Mouse (Mus musculus) liver, embryonic 12.5 days (tissue): ENCODE results near the gene Ch25h. TPM values are rescaled to one million over a fixed set of nuclear protein-coding genes. Genes with fewer than 3 reads are reported as not detected.

Experiments used
- ATAC-seq: fragments of 200-750 bp; cut with Nextera tagmentation; 2 replicates; pipeline ENCODE4 v1.8.0; 2017; ENCODE audit warnings: moderate number of reproducible peaks, mild to moderate bottlenecking, moderate library complexity
- H3K27ac ChIP-seq: fragments of 300-500 bp; sonication (generic); 2 replicates; pipeline ENCODE4 v1.5.1; 2016; ENCODE audit warnings: mild to moderate bottlenecking
- H3K27me3 ChIP-seq: fragments of 300-500 bp; sonication (generic); replicated peaks from 2 replicates; pipeline ENCODE4 v1.6.1; 2016; ENCODE audit warnings: mild to moderate bottlenecking, moderate library complexity
- H3K36me3 ChIP-seq: fragments of 300-500 bp; sonication (generic); 2 replicates; pipeline ENCODE4 v1.6.1; 2016; ENCODE audit warnings: mild to moderate bottlenecking, moderate library complexity
- H3K4me1 ChIP-seq: fragments of 300-500 bp; sonication (generic); 2 replicates; pipeline ENCODE4 v1.6.1; 2016
- H3K4me2 ChIP-seq: fragments of 300-500 bp; sonication (generic); 2 replicates; pipeline ENCODE4 v1.6.1; 2016; ENCODE audit warnings: mild to moderate bottlenecking, moderate library complexity
- H3K4me3 ChIP-seq: fragments of 300-500 bp; sonication (generic); 2 replicates; pipeline ENCODE4 v1.5.1; 2016; ENCODE audit warnings: mild to moderate bottlenecking, moderate library complexity
- H3K9ac ChIP-seq: fragments of 300-500 bp; sonication (generic); 2 replicates; pipeline ENCODE4 v1.6.1; 2016; ENCODE audit warnings: mild to moderate bottlenecking, moderate library complexity
- H3K9me3 ChIP-seq: fragments of 300-500 bp; sonication (generic); replicated peaks from 2 replicates; pipeline ENCODE4 v1.6.1; 2016; ENCODE audit warnings: mild to moderate bottlenecking, moderate library complexity
- WGBS: fragments of 180-500 bp; shearing (Covaris S2); methylation state at CpG from one replicate; pipeline ENCODE4 v1.1.7; 2016; ENCODE audit not compliant: insufficient replicate concordance; 5-methylcytosine and 5-hydroxymethylcytosine counted together
- polyA plus RNA-seq: library from polyadenylated mRNA; unstranded; fragments of >200 nt; fragmentation: Nextera tagmentation; extraction: Ambion mirVana; gene quantifications from 2 replicates; pipeline ENCODE4 v1.2.1, GENCODE M21; 2016

Gene Ch25h
- 0.43 and 0.97 TPM in 2 replicates for polyA plus RNA-seq

DNA sequence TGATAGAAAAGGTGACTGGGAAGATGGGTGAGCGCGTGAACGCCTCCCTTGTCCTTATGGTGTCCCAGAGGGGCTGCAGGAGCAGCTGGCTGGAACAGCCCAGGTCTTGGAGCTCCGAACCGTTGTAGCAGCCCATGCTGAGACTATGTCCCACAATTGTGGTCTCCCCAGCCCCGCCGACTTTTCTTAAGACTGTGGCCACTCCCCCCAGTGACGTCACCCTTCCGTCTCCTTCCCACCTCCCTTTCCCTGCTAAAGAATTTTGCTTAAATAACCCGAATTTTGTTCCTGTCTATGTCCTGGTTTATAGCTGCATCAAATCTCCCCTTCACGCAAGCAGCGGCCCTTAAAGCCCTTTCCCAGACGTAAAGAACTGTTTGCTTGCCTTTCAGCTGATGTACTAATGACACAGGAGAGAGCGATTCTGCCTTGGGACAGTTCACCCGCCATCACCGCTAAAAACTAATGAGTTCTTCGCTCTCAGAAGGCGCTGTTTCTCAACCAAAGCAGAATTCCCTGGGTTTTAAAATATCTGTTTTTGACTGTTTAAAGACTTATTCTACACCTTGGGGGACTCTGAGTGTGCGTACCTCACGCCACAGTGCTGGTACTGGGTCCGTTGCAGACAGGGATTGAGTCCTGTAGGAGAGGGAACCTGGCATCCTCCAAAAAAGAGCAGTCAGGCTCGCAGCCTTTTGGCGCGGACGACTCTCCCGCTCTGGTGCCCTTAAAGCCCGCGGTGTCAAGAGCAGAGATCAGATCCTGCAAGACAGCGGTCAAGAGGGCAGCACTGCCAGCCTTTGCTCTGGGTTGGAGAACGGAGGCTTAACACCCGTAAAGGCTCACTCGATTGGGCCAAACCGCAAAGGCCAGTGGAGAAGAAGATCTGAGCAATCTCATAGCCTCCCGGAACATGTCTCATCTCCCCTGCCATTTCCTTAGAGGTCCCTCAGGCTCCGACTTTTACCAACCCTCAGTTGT, at the start of gene Ch25h:
Gene Ch25h, minus strand, starts transcription at position 174 of the 981 bp plus-strand sequence.
- Histone ChIP-seq H3K4me1 (peaks cover 16% of the 10 kb centered on the region), H3K27ac (no peak within 1 kb of the TSS), H3K36me3 (no peaks in the 10 kb centered on the region), H3K4me3 (peak within 1 kb of the TSS; percentile 51), H3K27me3 (peaks cover 43% of the 10 kb centered on the region), H3K9me3 (no peaks in the 10 kb centered on the region), H3K9ac (peak within 1 kb of the TSS; percentile 22; the same call in 1 of the 2 replicates), H3K4me2 (peak within 1 kb of the TSS; percentile 78)
- 0 out of 2 replicates have a peak, but pooled peaks have one; percentile 42 for ATAC-seq
- WGBS = under 1% methylated on average over 32 of the region's 35 CpGs

GRCm38 (mm10) chr19:34524646-34525045, 49.7 kb upstream of the Ch25h start:
- Histone ChIP-seq H3K4me1 (peaks cover 25% of the 10 kb centered on the region), H3K27ac (no peak overlapping the region), H3K9ac (no peak overlapping the region), H3K9me3 (no peaks in the 10 kb centered on the region), H3K4me2 (peak overlapping the region; percentile 12; the same call in 1 of the 2 replicates), H3K27me3 (no peaks in the 10 kb centered on the region), H3K36me3 (peaks cover 9% of the 10 kb centered on the region; the same call in 1 of the 2 replicates), H3K4me3 (no peak overlapping the region)
- ATAC-seq = no peak
- 58% methylated on average over 9 of the region's 9 CpGs for WGBS

GRCm38 (mm10) chr19:34523106-34523725, 48.3 kb upstream of the Ch25h start:
- ATAC-seq = no peak
- H3K4me2 ChIP-seq = no peak overlapping the region
- H3K9ac ChIP-seq = no peak overlapping the region
- peaks cover 20% of the 10 kb centered on the region; the same call in 1 of the 2 replicates for H3K36me3 ChIP-seq
- peaks cover 25% of the 10 kb centered on the region for H3K4me1 ChIP-seq
- no peak overlapping the region for H3K4me3 ChIP-seq
- no peaks in the 10 kb centered on the region for H3K9me3 ChIP-seq
- 78% methylated on average over 12 of the region's 12 CpGs for WGBS
- H3K27ac ChIP-seq = no peak overlapping the region
- no peaks in the 10 kb centered on the region for H3K27me3 ChIP-seq

GRCm38 (mm10) chr19:34521978-34522377, 47.0 kb upstream of the Ch25h start:
- no peaks in the 10 kb centered on the region for H3K27me3 ChIP-seq
- H3K4me2 ChIP-seq = no peak overlapping the region
- WGBS = 65% methylated on average over 1 of the region's 1 CpGs
- H3K9ac ChIP-seq = no peak overlapping the region
- peaks cover 23% of the 10 kb centered on the region for H3K4me1 ChIP-seq
- peaks cover 20% of the 10 kb centered on the region; the same call in 1 of the 2 replicates for H3K36me3 ChIP-seq
- H3K27ac ChIP-seq = no peak overlapping the region
- no peaks in the 10 kb centered on the region for H3K9me3 ChIP-seq
- H3K4me3 ChIP-seq = no peak overlapping the region
- ATAC-seq = no peak

DNA sequence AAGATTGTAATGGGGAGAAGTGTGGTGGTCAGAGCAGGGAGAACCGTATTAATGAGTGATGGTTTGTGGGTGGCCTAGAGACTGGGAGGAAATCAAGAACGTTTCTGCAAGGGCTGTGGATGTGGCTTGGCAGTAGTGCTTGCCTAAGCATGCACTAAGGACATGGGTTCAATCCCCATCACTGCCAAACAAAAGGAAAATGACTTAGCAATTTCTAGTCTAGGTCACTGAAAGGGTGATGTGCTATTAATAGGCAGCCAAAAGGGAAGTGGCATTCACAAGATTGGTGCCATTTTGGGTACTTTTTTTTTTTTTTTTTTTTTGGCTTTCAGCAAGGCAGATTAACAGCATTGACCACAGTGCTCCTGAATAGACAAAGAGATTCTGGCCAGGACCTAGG, 46.4 kb upstream of the Ch25h start:
- Histone ChIP-seq H3K36me3 (peaks cover 20% of the 10 kb centered on the region; the same call in 1 of the 2 replicates), H3K4me2 (no peak overlapping the region), H3K9ac (no peak overlapping the region), H3K4me1 (peaks cover 17% of the 10 kb centered on the region), H3K27ac (no peak overlapping the region), H3K27me3 (no peaks in the 10 kb centered on the region), H3K9me3 (no peaks in the 10 kb centered on the region), H3K4me3 (no peak overlapping the region)
- no peak for ATAC-seq
- 41% methylated on average over 2 of the region's 2 CpGs for WGBS

DNA sequence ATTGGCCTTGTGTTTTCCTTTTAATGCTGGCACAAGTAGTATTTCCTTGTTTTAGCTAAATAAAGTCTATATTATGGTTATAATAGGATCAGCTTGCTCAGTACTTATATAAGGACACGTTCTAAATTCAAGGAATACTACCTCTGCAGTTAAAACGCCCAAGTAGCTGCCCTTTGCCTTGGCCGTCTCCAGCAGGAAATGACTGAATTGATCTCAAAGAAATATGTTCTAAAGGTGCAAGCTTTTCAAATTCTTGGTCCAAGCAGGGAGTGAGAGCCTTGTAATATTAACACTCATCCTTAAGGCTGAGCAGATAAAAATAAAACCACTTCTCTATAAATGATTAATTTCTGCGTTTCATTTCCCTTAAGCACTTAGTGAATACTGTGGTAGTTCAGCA, 45.1 kb upstream of the Ch25h start:
- H3K9ac ChIP-seq = no peak overlapping the region
- ATAC-seq = no peak
- WGBS = 74% methylated on average over 4 of the region's 4 CpGs
- peaks cover 20% of the 10 kb centered on the region; the same call in 1 of the 2 replicates for H3K36me3 ChIP-seq
- H3K4me2 ChIP-seq = no peak overlapping the region
- H3K4me1 ChIP-seq = peaks cover 12% of the 10 kb centered on the region; the same call in 1 of the 2 replicates
- no peak overlapping the region for H3K4me3 ChIP-seq
- H3K9me3 ChIP-seq = no peaks in the 10 kb centered on the region
- H3K27me3 ChIP-seq = no peaks in the 10 kb centered on the region
- no peak overlapping the region for H3K27ac ChIP-seq

DNA sequence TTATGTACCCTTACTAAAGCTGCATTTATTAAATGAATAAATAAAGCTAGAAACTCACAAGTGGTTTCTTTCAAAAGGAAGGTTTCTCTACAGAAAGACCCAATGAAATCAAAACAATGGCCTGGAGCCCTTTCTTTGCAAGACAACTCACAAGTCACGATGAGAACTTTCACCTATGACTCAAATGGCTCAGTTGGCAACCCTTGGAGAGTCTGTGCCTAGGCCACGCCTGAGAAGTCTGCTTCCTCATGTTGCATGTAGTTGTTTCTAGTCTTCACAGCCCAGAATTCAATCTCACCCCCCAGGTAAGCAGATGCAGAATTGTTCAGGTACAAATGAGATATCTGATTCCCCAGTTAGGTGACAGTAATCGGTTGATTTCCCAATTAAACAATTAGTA, 44.7 kb upstream of the Ch25h start:
- no peaks in the 10 kb centered on the region for H3K27me3 ChIP-seq
- no peak for ATAC-seq
- no peak overlapping the region for H3K4me2 ChIP-seq
- H3K9ac ChIP-seq = no peak overlapping the region
- peaks cover 8% of the 10 kb centered on the region; the same call in 1 of the 2 replicates for H3K4me1 ChIP-seq
- no peaks in the 10 kb centered on the region for H3K9me3 ChIP-seq
- H3K4me3 ChIP-seq = no peak overlapping the region
- 71% methylated on average over 3 of the region's 3 CpGs for WGBS
- H3K27ac ChIP-seq = no peak overlapping the region
- peaks cover 20% of the 10 kb centered on the region; the same call in 1 of the 2 replicates for H3K36me3 ChIP-seq

- Histone ChIP-seq H3K27ac (no peak overlapping the region), H3K9ac (no peak overlapping the region), H3K4me1 (peaks cover 5% of the 10 kb centered on the region; the same call in 1 of the 2 replicates), H3K36me3 (peaks cover 20% of the 10 kb centered on the region; the same call in 1 of the 2 replicates), H3K27me3 (no peaks in the 10 kb centered on the region), H3K4me3 (no peak overlapping the region), H3K4me2 (no peak overlapping the region), H3K9me3 (no peaks in the 10 kb centered on the region)
- WGBS = 62% methylated on average over 3 of the region's 3 CpGs
- ATAC-seq = no peak
These were observed 43.8 kb upstream of the Ch25h start for GRCm38 (mm10) chr19:34518786-34519185.

DNA sequence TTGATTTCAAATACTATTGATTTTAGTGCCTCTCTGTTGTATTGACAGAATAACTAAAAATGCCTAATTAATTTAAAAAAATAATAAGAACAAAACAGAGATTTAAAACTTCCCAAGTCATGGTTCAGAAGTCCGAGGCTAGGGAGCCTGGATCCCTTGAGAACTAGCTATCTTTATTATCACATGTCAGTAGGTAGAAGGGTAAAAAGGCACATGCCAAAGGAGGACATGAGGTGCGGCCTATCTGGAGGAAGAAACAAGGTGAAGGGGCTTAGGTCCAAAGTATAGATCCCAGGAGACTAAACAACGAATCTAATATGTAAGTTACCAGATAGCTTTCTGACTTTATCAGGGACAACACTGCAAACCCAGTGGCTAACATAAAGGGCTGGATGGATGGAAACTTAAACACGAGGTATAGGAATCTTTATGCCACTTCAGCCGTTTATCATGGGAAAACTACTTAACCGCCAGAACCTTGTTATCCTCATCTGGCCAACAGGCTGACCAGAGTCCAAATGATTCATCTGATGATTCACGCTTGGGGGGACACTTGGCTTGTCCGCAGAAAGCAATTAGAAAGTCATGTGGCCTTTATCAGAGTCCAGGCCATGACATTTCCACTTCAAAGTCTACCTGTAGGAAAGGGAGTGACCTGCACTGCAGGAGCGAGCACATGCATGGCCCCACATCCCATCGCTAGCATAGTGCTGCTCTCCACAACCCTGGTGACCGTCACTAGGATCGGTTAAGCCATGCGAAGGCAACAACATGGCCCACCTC, 43.0 kb upstream of the Ch25h start:
- Histone ChIP-seq H3K4me2 (no peak overlapping the region), H3K27ac (no peak overlapping the region), H3K27me3 (no peaks in the 10 kb centered on the region), H3K9ac (no peak overlapping the region), H3K9me3 (no peaks in the 10 kb centered on the region), H3K36me3 (peaks cover 20% of the 10 kb centered on the region; the same call in 1 of the 2 replicates), H3K4me1 (peaks cover 5% of the 10 kb centered on the region; the same call in 1 of the 2 replicates), H3K4me3 (no peak overlapping the region)
- 76% methylated on average over 13 of the region's 13 CpGs for WGBS
- ATAC-seq = no peak

DNA sequence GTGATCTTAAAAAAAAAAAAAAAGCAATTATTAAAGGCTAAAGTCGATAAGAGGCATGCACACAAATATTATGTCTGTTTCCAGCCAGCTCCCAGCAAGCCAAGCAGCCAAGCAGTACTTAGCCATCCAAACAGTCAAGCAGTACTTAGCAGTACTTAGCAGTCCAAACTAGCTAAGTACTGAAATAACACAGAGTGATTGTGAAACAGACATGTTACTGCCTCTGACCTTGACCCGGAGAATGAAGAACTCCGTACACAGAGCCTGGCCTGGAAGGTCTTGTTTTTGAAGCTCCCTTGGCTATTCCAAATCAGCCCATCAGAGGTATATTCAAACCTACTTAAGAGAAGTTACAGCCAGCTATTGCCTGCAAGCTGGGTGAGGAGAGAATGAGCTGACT, 42.2 kb upstream of the Ch25h start:
- H3K9ac ChIP-seq = no peak overlapping the region
- 0 out of 2 replicates have a peak, but pooled peaks have one; percentile 27 for ATAC-seq
- no peaks in the 10 kb centered on the region for H3K9me3 ChIP-seq
- WGBS = 70% methylated on average over 3 of the region's 3 CpGs
- H3K4me2 ChIP-seq = no peak overlapping the region
- H3K27ac ChIP-seq = no peak overlapping the region
- H3K36me3 ChIP-seq = peaks cover 20% of the 10 kb centered on the region; the same call in 1 of the 2 replicates
- peaks cover 5% of the 10 kb centered on the region; the same call in 1 of the 2 replicates for H3K4me1 ChIP-seq
- H3K27me3 ChIP-seq = no peaks in the 10 kb centered on the region
- no peak overlapping the region for H3K4me3 ChIP-seq

- Histone ChIP-seq H3K4me2 (no peak overlapping the region), H3K36me3 (peaks cover 15% of the 10 kb centered on the region; the same call in 1 of the 2 replicates)
- WGBS = 67% methylated on average over 2 of the region's 2 CpGs
These were observed 41.4 kb upstream of the Ch25h start for GRCm38 (mm10) chr19:34516346-34516745.

More at GRCm38 (mm10) chr19:34516346-34516745, 41.4 kb upstream of the Ch25h start:
- ATAC-seq = no peak
- H3K27me3 ChIP-seq = no peaks in the 10 kb centered on the region
- no peaks in the 10 kb centered on the region; the same call in 1 of the 2 replicates for H3K4me1 ChIP-seq
- H3K9ac ChIP-seq = no peak overlapping the region
- H3K4me3 ChIP-seq = no peak overlapping the region
- no peak overlapping the region for H3K27ac ChIP-seq
- no peaks in the 10 kb centered on the region for H3K9me3 ChIP-seq
